Mouse (Mus musculus): ENCODE measurements around the gene Mst1. TPM values are rescaled to one million over a fixed set of nuclear protein-coding genes. Genes with fewer than 3 reads are reported as not detected.

Mst1 gene
- total RNA-seq, 2 experiments from 2014 or later, result not detected

- intact Hi-C loops (cut with DNase I), result no loop called here
- no peak for DNase-seq (ENCODE audit: extremely low spot score in 1 of 2, low spot score in 2 of 2)
Observed at GRCm38 (mm10) chr9:108090611-108091120, 10.4 kb downstream of the Mst1 start.

GRCm38 (mm10) chr9:108093586-108093985, 13.3 kb downstream of the Mst1 start:
- peak in 1 of 2 experiments; percentile 49 for DNase-seq (ENCODE audit: extremely low spot score in 1 of 2, low spot score in 2 of 2)
- intact Hi-C loops (cut with DNase I), result no loop called here

GRCm38 (mm10) chr9:108094184-108094941, 14.1 kb downstream of the Mst1 start, which contains the start of gene Apeh:
TSS of gene Apeh (minus strand) at chr9:108094606.
- intact Hi-C loops (cut with DNase I), result no loop called here
- peak; percentile 83 to 94 for DNase-seq (ENCODE audit: extremely low spot score in 1 of 2, low spot score in 2 of 2)

- intact Hi-C loops (cut with DNase I), result loop anchor here (1.0 to 5.0 kb wide), 3 partner anchors 92 to 187 kb away; no protein-coding TSS in a partner anchor
- no peak for DNase-seq (ENCODE audit: extremely low spot score in 1 of 2, low spot score in 2 of 2)
Observed at GRCm38 (mm10) chr9:108094998-108095411, 14.8 kb downstream of the Mst1 start.

- peak; percentile 58 to 64 for DNase-seq (ENCODE audit: extremely low spot score in 1 of 2, low spot score in 2 of 2)
- intact Hi-C loops (cut with DNase I), result loop anchor here (1.0 to 5.0 kb wide), 3 partner anchors 92 to 187 kb away; no protein-coding TSS in a partner anchor
Observed at GRCm38 (mm10) chr9:108095518-108095917, 15.3 kb downstream of the Mst1 start.

- intact Hi-C loops (cut with DNase I), result loop anchor here (1.0 to 5.0 kb wide), 3 partner anchors 91 to 186 kb away; no protein-coding TSS in a partner anchor
- DNase-seq (ENCODE audit: extremely low spot score in 1 of 2, low spot score in 2 of 2), result no peak
Observed at GRCm38 (mm10) chr9:108095949-108096712, 15.9 kb downstream of the Mst1 start.

- intact Hi-C loops (cut with DNase I), result loop anchor here (5.0 kb wide), 2 partner anchors 88 to 183 kb away; no protein-coding TSS in a partner anchor
- no peak for DNase-seq (ENCODE audit: extremely low spot score in 1 of 2, low spot score in 2 of 2)
Observed at GRCm38 (mm10) chr9:108099619-108100018, 19.4 kb downstream of the Mst1 start.

- DNase-seq (ENCODE audit: extremely low spot score in 1 of 2, low spot score in 2 of 2), result no peak
- intact Hi-C loops (cut with DNase I), result no loop called here
Observed at GRCm38 (mm10) chr9:108104766-108105548, 24.7 kb downstream of the Mst1 start.

GRCm38 (mm10) chr9:108105549-108105863, 25.3 kb downstream of the Mst1 start:
- intact Hi-C loops (cut with DNase I), result no loop called here
- no peak for DNase-seq (ENCODE audit: extremely low spot score in 1 of 2, low spot score in 2 of 2)

- no peak for DNase-seq (ENCODE audit: extremely low spot score in 1 of 2, low spot score in 2 of 2)
- intact Hi-C loops (cut with DNase I), result no loop called here
Observed at GRCm38 (mm10) chr9:108106090-108106489, 25.9 kb downstream of the Mst1 start.

- intact Hi-C loops (cut with DNase I), result no loop called here
- DNase-seq (ENCODE audit: extremely low spot score in 1 of 2, low spot score in 2 of 2), result no peak
Observed at GRCm38 (mm10) chr9:108107867-108108266, 27.6 kb downstream of the Mst1 start.

GRCm38 (mm10) chr9:108110160-108110559, 29.9 kb downstream of the Mst1 start:
- intact Hi-C loops (cut with DNase I), result no loop called here
- no peak for DNase-seq (ENCODE audit: extremely low spot score in 1 of 2, low spot score in 2 of 2)

- DNase-seq (ENCODE audit: extremely low spot score in 1 of 2, low spot score in 2 of 2), result peak in 1 of 2 experiments; percentile 62
- intact Hi-C loops (cut with DNase I), result no loop called here
Observed at GRCm38 (mm10) chr9:108111101-108111592, 30.9 kb downstream of the Mst1 start.

GRCm38 (mm10) chr9:108111593-108112121, 31.4 kb downstream of the Mst1 start:
- DNase-seq (ENCODE audit: extremely low spot score in 1 of 2, low spot score in 2 of 2), result peak in 1 of 2 experiments; percentile 27
- intact Hi-C loops (cut with DNase I), result no loop called here

- intact Hi-C loops (cut with DNase I), result no loop called here
Observed at GRCm38 (mm10) chr9:108112719-108113340, 32.6 kb downstream of the Mst1 start.

GRCm38 (mm10) chr9:108115290-108116077, 35.2 kb downstream of the Mst1 start:
- intact Hi-C loops (cut with DNase I), result no loop called here

More at GRCm38 (mm10) chr9:108112719-108113340, 32.6 kb downstream of the Mst1 start:
- no peak for DNase-seq (ENCODE audit: extremely low spot score in 1 of 2, low spot score in 2 of 2)

GRCm38 (mm10) chr9:108117143-108117542, 36.9 kb downstream of the Mst1 start:
- intact Hi-C loops (cut with DNase I), result no loop called here
- no peak for DNase-seq (ENCODE audit: extremely low spot score in 1 of 2, low spot score in 2 of 2)

More at GRCm38 (mm10) chr9:108115290-108116077, 35.2 kb downstream of the Mst1 start:
- DNase-seq (ENCODE audit: extremely low spot score in 1 of 2, low spot score in 2 of 2), result no peak

Data from left cerebral cortex, postnatal 10 days (tissue).